Mouse (Mus musculus): ENCODE data around the gene P3h3.
A peak's percentile ranks its signal among the peaks of the same experiment; 100 is the strongest.
"Not testable (repeated sequence)": the region's sequence is repeated elsewhere in the genome, so short reads cannot be mapped to it uniquely, and the experiment has no call there.

Gene P3h3

DNA sequence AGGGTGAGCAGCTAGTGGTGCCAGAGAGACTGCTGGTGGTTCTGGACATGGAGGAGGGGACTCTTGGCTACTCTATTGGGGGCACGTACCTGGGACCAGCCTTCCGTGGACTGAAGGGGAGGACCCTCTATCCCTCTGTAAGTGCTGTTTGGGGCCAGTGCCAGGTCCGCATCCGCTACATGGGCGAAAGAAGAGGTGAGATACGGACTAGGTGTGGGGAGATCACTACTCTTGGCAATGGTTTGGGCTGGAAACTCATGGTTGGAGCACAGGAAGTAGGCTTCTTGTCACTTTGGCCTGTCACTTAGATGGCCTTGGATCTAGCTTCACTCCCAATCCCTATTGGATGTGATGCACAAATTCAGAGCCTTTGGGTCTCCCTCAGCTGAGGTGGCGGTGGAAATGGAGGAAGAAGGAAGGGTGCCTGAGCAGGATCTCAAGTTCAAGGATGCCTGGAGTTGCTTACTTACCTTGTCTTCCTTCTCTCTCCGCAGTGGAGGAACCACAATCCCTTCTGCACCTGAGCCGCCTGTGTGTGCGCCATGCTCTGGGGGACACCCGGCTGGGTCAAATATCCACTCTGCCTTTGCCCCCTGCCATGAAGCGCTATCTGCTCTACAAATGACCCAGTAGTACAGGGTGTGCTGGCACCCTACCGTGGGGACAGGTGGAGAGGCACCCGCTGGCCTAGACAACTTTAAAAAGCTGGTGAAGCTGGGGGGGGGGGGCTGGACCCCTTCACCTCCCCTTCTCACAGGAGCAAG is 47.6 kb downstream of the P3h3 start:
- DNase-seq (ENCODE audit: low read depth, low spot score) = no peak

DNA sequence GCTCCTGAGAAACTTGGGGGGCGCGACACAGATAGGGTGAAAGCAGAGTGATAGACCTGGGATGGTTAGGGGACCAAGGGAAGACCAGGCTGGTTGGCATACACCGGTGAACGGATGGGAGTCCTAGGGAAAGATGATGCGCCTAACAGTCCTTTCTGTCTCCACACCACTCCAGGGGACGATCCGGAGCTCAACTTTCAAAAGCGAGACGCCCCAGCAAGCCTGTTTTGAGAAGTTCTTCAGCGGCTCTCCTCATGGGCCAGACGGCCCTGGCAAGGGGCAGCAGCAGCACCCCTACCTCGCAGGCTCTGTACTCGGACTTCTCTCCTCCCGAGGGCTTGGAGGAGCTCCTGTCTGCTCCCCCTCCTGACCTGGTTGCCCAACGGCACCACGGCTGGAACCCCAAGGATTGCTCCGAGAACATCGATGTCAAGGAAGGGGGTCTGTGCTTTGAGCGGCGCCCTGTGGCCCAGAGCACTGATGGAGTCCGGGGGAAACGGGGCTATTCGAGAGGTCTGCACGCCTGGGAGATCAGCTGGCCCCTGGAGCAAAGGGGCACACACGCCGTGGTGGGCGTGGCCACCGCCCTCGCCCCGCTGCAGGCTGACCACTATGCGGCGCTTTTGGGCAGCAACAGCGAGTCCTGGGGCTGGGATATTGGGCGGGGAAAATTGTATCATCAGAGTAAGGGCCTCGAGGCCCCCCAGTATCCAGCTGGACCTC is 48.3 kb downstream of the P3h3 start:
- peak; percentile 75 for DNase-seq (ENCODE audit: low read depth, low spot score)

DNA sequence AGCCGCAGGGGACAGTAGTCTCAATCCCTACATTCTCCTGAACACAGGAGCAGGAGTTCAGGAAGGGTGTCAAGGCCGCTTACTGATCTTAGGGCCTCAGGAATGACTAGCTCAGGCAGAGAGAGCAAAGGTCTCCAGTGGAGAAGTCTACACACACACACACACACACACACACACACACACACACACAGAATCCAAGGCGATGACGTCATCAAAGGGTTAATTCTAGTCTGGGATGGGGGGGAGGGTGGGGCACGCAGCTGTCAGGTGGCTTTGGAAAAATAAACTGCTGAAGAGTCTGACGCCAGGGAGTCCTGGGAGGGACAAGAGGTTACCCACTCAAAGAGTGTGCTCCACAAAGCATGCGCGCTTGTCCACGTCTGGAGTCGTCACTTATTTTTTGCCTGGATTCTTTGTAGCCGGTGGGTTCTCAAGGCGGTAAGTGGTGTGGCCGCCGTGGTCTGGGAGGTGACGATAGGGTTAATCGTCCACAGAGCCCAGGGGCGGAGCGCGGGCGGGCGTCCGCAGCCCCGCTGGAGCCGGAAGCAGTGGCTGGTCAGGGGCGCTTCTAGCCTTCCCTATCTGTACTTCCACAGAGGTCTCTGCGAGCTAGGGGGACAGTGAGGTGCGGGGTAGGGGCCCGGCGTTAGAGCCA is 49.1 kb downstream of the P3h3 start, which contains the start of gene Spsb2:
TSS of gene Spsb2 (plus strand) at position 304 of the 655 bp plus-strand sequence.
- peak; percentile 60 for DNase-seq (ENCODE audit: low read depth, low spot score)

DNA sequence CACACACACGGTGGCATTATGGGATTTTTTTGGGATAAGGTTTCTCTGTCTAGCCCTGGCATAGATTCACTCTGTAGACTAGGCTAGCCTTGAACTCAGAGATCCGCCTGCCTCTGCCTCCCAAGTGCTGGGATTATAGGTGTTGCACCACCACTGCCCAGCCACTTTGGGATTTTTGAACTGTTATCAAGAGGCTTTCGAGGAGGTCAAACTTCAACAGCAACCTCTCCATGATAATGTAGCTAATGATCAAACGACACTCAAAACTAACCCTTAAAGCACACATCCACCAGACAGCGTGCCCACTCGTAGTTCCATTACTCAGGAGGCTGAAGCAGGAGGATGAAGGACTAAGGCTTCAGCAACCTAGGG is 49.6 kb downstream of the P3h3 start:
- no peak for DNase-seq (ENCODE audit: low read depth, low spot score)

DNA sequence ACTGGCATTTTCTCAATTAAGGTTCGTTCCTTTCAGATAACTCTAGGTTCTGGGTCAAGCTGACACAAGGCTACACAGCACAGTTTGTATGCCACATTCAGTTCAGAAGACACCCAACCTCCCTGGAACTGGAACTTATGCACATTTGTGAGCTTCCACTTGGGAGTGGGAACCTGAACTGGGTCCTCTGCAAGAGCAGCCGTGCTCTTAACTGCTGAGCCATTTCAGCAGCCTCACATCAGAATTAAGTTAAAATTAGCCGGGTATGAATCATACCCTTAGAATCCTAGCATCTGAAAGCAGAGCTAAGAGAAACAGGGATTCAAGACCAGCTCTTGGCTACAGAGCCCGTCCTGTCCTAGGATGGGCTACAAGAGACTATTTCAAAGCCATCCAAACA is 50.2 kb downstream of the P3h3 start:
- DNase-seq (ENCODE audit: low read depth, low spot score) = no peak

DNA sequence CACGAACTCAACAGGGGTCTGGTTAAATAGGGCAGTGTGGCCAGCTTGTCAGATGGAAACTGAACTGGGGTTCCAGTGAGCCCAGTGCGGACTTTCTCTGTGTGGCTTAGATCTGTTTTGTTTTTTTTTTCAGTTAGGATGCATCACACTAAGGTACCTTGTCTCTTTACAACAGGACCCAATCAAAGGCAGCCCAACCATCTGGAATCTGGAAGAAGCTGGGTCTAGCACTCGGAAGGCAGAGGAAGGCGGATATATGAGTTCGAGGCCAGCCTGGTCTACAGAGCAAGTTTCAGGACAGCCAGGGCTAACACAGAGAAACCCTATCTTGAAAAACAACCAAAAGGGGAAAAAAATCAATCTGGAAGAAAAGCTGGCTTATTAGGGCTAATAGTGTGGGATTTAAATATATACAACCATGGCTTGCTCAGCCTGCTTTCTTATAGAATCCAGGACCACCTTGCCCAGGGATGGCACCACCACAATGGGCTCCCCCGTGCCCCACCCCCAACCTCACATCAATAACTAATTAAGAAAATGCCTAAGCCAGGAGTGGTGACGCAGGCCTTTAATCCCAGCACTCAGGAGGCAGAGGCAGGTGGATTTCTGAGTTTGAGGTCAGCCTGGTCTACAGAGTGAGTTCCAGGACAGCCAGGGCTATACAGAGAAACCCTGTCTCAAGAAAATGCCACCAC is 51.0 kb downstream of the P3h3 start:
- no peak for DNase-seq (ENCODE audit: low read depth, low spot score)

DNA sequence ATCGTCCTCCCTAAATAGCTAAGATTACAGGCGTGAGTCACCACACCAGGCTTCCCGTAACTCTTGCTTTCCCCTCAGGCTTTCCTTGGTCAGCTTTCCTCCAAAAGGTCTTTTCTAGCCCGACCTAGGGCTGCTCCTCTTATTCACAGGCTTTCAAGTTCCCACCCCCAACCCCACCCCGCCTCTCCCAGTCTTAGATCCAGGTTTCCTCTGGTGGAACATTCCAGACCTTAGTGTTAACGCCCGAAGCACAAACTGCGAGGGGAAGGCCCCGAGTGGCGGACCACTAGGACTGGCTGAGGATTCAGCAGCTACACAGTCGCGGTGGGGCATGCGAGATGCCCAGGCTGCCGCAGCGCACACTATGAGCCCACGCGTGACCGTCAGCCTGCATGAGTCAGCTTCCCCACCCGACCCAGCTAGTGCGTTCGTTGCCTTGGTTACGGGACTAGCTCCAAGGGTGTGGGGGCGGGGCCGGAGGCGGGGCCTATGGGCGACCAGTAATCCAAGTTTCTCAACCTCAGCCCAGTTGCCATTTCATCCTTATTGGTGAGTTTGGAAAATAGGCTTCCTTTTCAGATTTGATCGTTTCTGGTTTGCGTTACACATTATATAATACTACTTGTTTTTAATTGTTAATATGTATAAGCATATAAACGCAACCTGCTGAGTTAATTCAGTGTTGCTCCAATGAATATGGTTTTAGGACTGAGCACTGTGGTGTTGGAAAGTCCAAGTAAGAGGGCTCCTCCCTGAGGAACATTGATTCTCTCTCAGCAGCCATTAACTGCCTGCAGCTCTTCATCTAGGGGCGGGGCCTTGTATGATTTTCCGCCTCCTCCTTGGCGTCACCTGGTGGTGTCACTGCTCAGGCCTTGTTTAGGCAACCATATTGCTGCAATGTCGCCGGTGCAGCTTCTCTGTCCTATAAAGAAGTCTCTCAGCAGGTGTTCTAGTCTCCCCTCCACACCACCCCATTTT is 51.9 kb downstream of the P3h3 start:
- peak; percentile 96 for DNase-seq (ENCODE audit: low read depth, low spot score)

DNA sequence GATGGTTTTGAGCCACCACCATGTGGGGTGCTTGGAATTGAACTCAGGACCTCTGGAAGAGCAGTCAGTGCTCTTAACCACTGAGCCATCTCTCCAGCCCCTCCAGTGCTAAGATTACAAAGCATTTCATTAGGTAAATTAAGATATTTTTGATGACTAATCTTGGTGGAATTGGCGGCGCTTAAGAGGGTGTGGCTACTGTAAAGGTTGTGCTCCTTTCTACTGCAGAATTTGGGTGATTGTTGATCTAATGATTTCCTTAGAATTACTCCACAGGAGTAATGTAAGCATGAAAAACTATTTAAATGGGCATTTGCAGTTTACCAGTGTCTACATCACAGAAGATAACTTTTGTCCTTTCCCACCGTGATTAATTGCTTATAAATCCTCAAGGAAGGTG is 53.2 kb downstream of the P3h3 start:
- no peak for DNase-seq (ENCODE audit: low read depth, low spot score)

DNA sequence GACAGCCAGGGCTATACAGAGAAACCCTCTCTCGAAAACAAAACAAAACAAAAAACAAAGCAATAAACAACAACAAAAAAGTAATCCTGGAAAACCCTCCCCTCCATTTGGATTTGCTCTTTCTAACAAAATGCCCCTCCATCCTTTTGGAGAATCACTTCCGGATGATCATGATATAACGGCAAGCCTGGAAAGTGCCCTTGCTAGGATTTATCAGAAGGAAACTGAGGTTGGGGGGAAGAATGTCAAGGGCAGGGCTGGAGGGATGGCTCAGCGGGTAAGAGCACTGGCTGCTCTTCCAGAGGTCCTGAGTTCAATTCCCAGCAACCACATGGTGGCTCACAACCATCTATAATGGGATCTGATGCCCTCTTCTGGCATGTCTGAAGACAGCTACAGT is 53.9 kb downstream of the P3h3 start:
- not testable (repeated sequence) for DNase-seq (ENCODE audit: low read depth, low spot score)

DNA sequence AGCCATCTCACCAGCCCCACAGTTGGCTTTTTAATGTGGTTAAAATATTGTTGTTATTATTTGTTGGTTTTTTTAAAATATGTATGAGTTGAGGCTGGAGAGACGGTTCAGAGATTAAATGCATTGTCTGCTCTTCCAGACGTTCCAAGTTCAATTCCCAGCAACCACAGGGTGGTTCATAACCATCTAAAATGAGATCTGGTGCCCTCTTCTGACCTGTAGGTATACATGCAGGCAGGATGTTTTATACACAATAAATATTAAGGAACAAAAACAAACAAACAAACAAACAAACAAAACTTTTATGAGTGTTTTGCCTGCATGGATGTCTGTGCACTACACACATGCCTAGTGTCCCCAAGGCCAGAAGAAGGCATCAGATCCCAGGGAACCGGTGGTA is 54.5 kb downstream of the P3h3 start:
- DNase-seq (ENCODE audit: low read depth, low spot score) = no peak

DNA sequence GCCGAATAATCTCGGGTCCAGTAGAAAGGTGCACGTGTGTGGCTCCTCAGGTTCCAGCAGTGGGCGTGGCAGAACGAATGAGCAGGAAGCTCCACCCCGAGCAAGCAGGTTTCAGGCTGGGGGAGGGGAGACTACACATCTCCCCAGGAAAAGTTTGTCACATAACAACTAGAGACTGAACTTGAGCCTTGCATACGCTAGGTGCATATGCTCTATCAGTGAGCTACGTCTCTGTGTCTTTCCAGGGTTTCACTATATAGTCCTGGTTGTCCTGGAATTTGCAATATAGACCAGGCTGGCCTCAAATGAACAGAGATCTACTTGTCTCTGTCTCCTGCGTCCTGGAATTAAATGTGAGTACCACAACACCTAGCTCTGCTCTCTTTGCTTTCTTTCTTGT is 55.2 kb downstream of the P3h3 start:
- DNase-seq (ENCODE audit: low read depth, low spot score) = not testable (repeated sequence)

DNA sequence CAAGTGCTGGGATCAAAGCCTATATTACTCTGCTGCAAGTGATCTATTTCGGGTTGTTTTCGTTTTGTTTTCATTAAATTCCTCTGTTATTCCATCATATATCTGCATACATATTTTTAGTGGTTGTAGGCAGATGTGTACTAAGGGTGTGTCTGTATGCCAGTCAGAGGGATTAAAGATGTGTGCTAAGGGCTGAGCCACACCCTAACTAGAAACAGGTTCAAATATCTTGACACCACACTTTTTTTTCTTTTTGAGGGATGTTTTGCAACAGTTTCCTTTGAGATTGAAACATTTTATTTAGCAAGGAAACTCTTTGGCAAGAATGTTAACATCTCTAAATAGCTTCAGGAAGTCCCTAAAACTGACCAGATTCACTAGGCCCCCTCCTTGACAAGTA is 61.4 kb downstream of the P3h3 start:
- no peak for DNase-seq (ENCODE audit: low read depth, low spot score)

DNA sequence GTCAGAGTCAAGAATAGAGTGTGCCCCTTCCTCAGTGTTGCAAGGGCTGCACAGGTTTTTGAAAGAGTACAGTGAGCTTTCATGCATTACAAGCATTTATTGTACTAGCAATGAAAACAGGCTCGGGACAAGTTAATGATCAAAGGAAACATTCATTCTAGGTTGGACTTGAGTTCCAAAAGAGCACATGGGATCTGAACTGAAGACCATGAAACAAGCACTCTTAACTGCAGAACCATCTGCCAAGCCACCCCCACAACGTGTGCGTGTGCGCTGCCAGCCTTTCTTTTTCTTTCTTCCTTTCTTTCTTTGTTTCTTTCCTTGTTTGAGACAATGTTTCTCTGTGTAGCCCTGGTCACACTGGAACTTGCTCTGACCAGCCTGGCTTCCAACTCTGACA is 61.8 kb downstream of the P3h3 start:
- no peak for DNase-seq (ENCODE audit: low read depth, low spot score)

DNA sequence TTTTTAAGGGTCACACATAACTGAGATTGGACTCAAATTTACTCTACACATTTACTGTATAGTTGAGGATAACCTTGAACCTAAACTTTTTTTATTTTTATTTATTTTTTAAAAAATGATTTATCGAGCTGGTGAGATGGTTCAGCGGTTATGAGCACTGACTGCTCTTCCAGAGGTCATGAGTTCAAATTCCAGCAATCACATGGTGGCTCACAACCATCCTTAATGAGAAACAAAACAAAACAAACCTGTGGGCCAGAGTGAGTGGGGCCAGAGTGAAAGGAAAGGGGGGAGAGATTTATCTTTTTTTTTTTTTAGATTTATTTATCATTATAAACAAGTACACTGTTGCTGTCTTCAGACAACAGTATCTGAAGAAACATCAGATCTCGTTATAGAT is 65.6 kb downstream of the P3h3 start:
- DNase-seq (ENCODE audit: low read depth, low spot score) = no peak
